Comparison of ENCODE assay signal across 8 mouse cellular contexts in genomic region chr6:29178888-29179658, GRCm38 (mm10). TPM values are rescaled to one million over a fixed set of nuclear protein-coding genes. Genes with fewer than 3 reads are reported as not detected.
DNase-seq lines count a peak whose midpoint lies in the region; ATAC-seq and TF ChIP-seq lines count a peak whose summit lies in the region.

Gene Prrt4, minus strand, starts transcription at chr6:29179584.

- no peak for ATAC-seq in megakaryocyte, adult 5-6 weeks (ENCODE audit: poor library complexity, severe bottlenecking)
- ATAC-seq in limb, embryonic 11.5 days (ENCODE audit: insufficient number of reproducible peaks, low FRiP score, low TSS enrichment, low read depth), result peak; percentile 33; the same call in 1 of the 2 replicates
- peak; percentile 85 for ATAC-seq in midbrain, embryonic 14.5 days (ENCODE audit: low FRiP score, low TSS enrichment)

- H3K36me3 ChIP-seq in megakaryocyte, embryonic 14.5 days (replicated peaks; ENCODE audit: low read length), result no peaks in the 10 kb centered on the region
- H3K36me3 ChIP-seq in heart, adult 2 months (ENCODE audit: control insufficient read depth, insufficient read depth, low read length), result no peaks in the 10 kb centered on the region
- no peaks in the 10 kb centered on the region for H3K36me3 ChIP-seq in kidney, adult 2 months (ENCODE audit: control insufficient read depth, insufficient read depth, low read length)
- H3K36me3 ChIP-seq in limb, embryonic 11.5 days (ENCODE audit: control insufficient read depth, insufficient read depth, low read length), result no peaks in the 10 kb centered on the region
- H3K36me3 ChIP-seq in midbrain, embryonic 14.5 days (ENCODE audit: control insufficient read depth, insufficient read depth, low read length), result no peaks in the 10 kb centered on the region

- peak within 1 kb of the TSS; percentile 74 for H3K27ac ChIP-seq in heart, adult 2 months
- H3K27ac ChIP-seq in kidney, adult 2 months (ENCODE audit: insufficient read depth, low read depth, low read length), result no peak within 1 kb of the TSS
- H3K27ac ChIP-seq in limb, embryonic 11.5 days (replicated peaks; ENCODE audit: low read depth, low read length), result no peak within 1 kb of the TSS
- H3K27ac ChIP-seq in midbrain, embryonic 14.5 days (replicated peaks; ENCODE audit: low read depth, low read length), result peak within 1 kb of the TSS; percentile 90

- peak within 1 kb of the TSS; percentile 80 for H3K4me2 ChIP-seq in limb, embryonic 11.5 days (ENCODE audit: low read depth, severe bottlenecking)
- H3K4me2 ChIP-seq in midbrain, embryonic 14.5 days (ENCODE audit: low read length), result peak within 1 kb of the TSS; percentile 86

- H3K4me1 ChIP-seq in megakaryocyte, embryonic 14.5 days, result peaks cover 29% of the 10 kb centered on the region
- H3K4me1 ChIP-seq in heart, adult 2 months (ENCODE audit: control insufficient read depth, insufficient read depth, low read length), result no peaks in the 10 kb centered on the region
- H3K4me1 ChIP-seq in kidney, adult 2 months (ENCODE audit: control insufficient read depth, insufficient read depth, low read length), result no peaks in the 10 kb centered on the region
- H3K4me1 ChIP-seq in limb, embryonic 11.5 days (ENCODE audit: control insufficient read depth, insufficient read depth, low read length), result peaks cover 5% of the 10 kb centered on the region
- H3K4me1 ChIP-seq in midbrain, embryonic 14.5 days (ENCODE audit: control insufficient read depth, insufficient read depth, low read length), result peaks cover 5% of the 10 kb centered on the region; the same call in 1 of the 2 replicates

- intact Hi-C loops in heart, adult 2 months (cut with DNase I), result loop anchor here (2.0 kb wide), 1 partner anchor 14 kb away; no protein-coding TSS in a partner anchor

- no peak for TF ChIP-seq EP300 in heart, adult 2 months (IDR thresholded peaks at IDR 0.05; ENCODE audit: insufficient read depth, low read depth, low read length)

- WGBS in heart, adult 2 months, result 1% methylated on average over 73 of the region's 79 CpGs
- WGBS in kidney, adult 2 months, result 2% methylated on average over 71 of the region's 79 CpGs
- WGBS in limb, embryonic 11.5 days, result under 1% methylated on average over 71 of the region's 79 CpGs
- WGBS in midbrain, embryonic 14.5 days, result under 1% methylated on average over 76 of the region's 79 CpGs

- H3K9me3 ChIP-seq in megakaryocyte, embryonic 14.5 days, result peaks cover 4% of the 10 kb centered on the region
- no peaks in the 10 kb centered on the region for H3K9me3 ChIP-seq in limb, embryonic 11.5 days (ENCODE audit: control insufficient read depth, low read length)
- H3K9me3 ChIP-seq in midbrain, embryonic 14.5 days (ENCODE audit: control insufficient read depth, low read length), result no peaks in the 10 kb centered on the region

- H3K4me3 ChIP-seq in megakaryocyte, embryonic 14.5 days (replicated peaks), result peak within 1 kb of the TSS; percentile 91
- H3K4me3 ChIP-seq in heart, adult 2 months, result peak within 1 kb of the TSS; percentile 62
- peak within 1 kb of the TSS; percentile 42 for H3K4me3 ChIP-seq in kidney, adult 2 months (ENCODE audit: insufficient read depth, low read depth, low read length)
- peak within 1 kb of the TSS; percentile 47 for H3K4me3 ChIP-seq in limb, embryonic 11.5 days (ENCODE audit: low read depth, low read length)
- H3K4me3 ChIP-seq in midbrain, embryonic 14.5 days (replicated peaks; ENCODE audit: low read depth, low read length), result peak within 1 kb of the TSS; percentile 60

- peak; percentile 75 for DNase-seq in embryo, embryonic 9.5 days (ENCODE audit: extremely low spot score)
- DNase-seq in heart, adult 2 months, result peak; percentile 80 to 84
- DNase-seq in kidney, adult 2 months, result peak; percentile 52
- DNase-seq in limb, embryonic 11.5 days (ENCODE audit: low spot score), result peak; percentile 71
- DNase-seq in midbrain, embryonic 14.5 days, result peak; percentile 85
- DNase-seq in telencephalon, adult 2 months (ENCODE audit: low read depth, low spot score), result peak; percentile 50

- H3K9ac ChIP-seq in heart, adult 2 months (ENCODE audit: low read depth, low read length), result peak within 1 kb of the TSS; percentile 45
- H3K9ac ChIP-seq in limb, embryonic 11.5 days (ENCODE audit: low read length), result peak within 1 kb of the TSS; percentile 70
- peak within 1 kb of the TSS; percentile 83 for H3K9ac ChIP-seq in midbrain, embryonic 14.5 days (replicated peaks; ENCODE audit: low read length)

- H3K27me3 ChIP-seq in megakaryocyte, embryonic 14.5 days (replicated peaks), result peaks cover 87% of the 10 kb centered on the region
- H3K27me3 ChIP-seq in heart, adult 2 months (ENCODE audit: control insufficient read depth, insufficient read depth, low read length), result no peaks in the 10 kb centered on the region
- no peaks in the 10 kb centered on the region for H3K27me3 ChIP-seq in kidney, adult 2 months (replicated peaks; ENCODE audit: control insufficient read depth, insufficient read depth, low read length)
- H3K27me3 ChIP-seq in limb, embryonic 11.5 days (ENCODE audit: control insufficient read depth, insufficient read depth, low read length), result 0 out of 2 replicates have a peak, but pooled peaks cover 3% of the 10 kb centered on the region
- H3K27me3 ChIP-seq in midbrain, embryonic 14.5 days (ENCODE audit: control insufficient read depth, insufficient read depth, low read length), result 0 out of 2 replicates have a peak, but pooled peaks cover 8% of the 10 kb centered on the region

- TF ChIP-seq POLR2A in heart, adult 2 months (IDR thresholded peaks at IDR 0.05; ENCODE audit: insufficient read depth, low read depth, low read length), result 0 out of 2 replicates have a peak, but pooled peaks have one; percentile 23
- TF ChIP-seq POLR2A in kidney, adult 2 months (IDR thresholded peaks at IDR 0.05; ENCODE audit: low read depth, low read length), result no peak

- no peaks in the 10 kb centered on the region for H3K79me2 ChIP-seq in heart, adult 2 months (replicated peaks; ENCODE audit: control insufficient read depth, insufficient read depth, low read length)

- TF ChIP-seq CTCF in heart, adult 2 months (IDR thresholded peaks at IDR 0.05), result no peak
- TF ChIP-seq CTCF in kidney, adult 2 months (conservative IDR thresholded peaks at IDR 0.05; ENCODE audit: insufficient read depth, insufficient read length, low read depth, low read length), result no peak

RNA-seq across cellular contexts. Expression of gene Prrt4, which starts in this region (rescaled TPM):
- polyA plus RNA-seq in megakaryocyte, embryonic 14.5 days (2012; ENCODE audit: insufficient read depth, low replicate concordance), result 36.9 and 51.1 TPM in 2 replicates
- total RNA-seq in megakaryocyte, adult 5-6 weeks (2015), result not detected in 2 replicates
- total RNA-seq in megakaryocyte, adult 5-6 weeks (2017), result not detected in 2 replicates
- 1 to 10 TPM; 2.2 TPM for total RNA-seq in heart, adult 2 months (2021)
- 2.0 and 2.2 TPM in 2 replicates for polyA plus RNA-seq in heart, adult 2 months (2012; rRNA removed)
- polyA plus RNA-seq in kidney, adult 2 months (2012; rRNA removed), result 0.20 and 0.24 TPM in 2 replicates
- 1.2 TPM in 2 replicates for polyA plus RNA-seq in limb, embryonic 11.5 days (2014; fragmentation: Nextera tagmentation; extraction: Ambion mirVana)
- polyA plus RNA-seq in midbrain, embryonic 14.5 days (2014; fragmentation: Nextera tagmentation; extraction: Ambion mirVana), result 6.2 and 7.5 TPM in 2 replicates

Comparison
In these comparisons a context has a peak if more than half of its experiments do, and no peak if none do; other contexts are left out.
1. Peak in DNase-seq and H3K4me3 ChIP-seq in kidney, adult 2 months; RNA of the gene not detected or under 1 TPM.
2. H3K27ac ChIP-seq: peak in heart, adult 2 months (single experiment) and midbrain, embryonic 14.5 days (single experiment); none in kidney, adult 2 months (single experiment) and limb, embryonic 11.5 days (single experiment).
3. Peak in every context shown above with its lines, with median percentiles within 50 percentile points of each other: H3K4me3 ChIP-seq, DNase-seq and H3K9ac ChIP-seq.